Mouse (Mus musculus): ENCODE data around the gene Tmprss6.

- TF ChIP-seq CEBPB (IDR thresholded peaks at IDR 0.05; ENCODE audit: insufficient read depth, poor library complexity, severe bottlenecking) = no peak
- no peak for TF ChIP-seq POLR2A (IDR thresholded peaks at IDR 0.05; ENCODE audit: insufficient read length, low read depth)
- TF ChIP-seq USF1 (IDR thresholded peaks at IDR 0.05; ENCODE audit: low read depth) = no peak
- no peak for TF ChIP-seq TCF12 (IDR thresholded peaks at IDR 0.05; ENCODE audit: insufficient read depth, poor library complexity, severe bottlenecking)
- TF ChIP-seq MAX (IDR thresholded peaks at IDR 0.05; ENCODE audit: low read depth) = no peak
- TF ChIP-seq MYOD1 (IDR thresholded peaks at IDR 0.05; ENCODE audit: control insufficient read depth in 1 of 3, insufficient read length in 2 of 3, low read depth in 2 of 3) = no peak
- TF ChIP-seq MYOG (IDR thresholded peaks at IDR 0.05; ENCODE audit: control insufficient read depth in 1 of 3, insufficient read depth in 1 of 3, insufficient read length in 2 of 3, low read depth in 2 of 3) = no peak
- no peak for TF ChIP-seq E2F4 (IDR thresholded peaks at IDR 0.05; ENCODE audit: insufficient read depth)
- TF ChIP-seq TCF3 (IDR thresholded peaks at IDR 0.05; ENCODE audit: insufficient read length, low read depth) = no peak
- no peak for TF ChIP-seq POLR2AphosphoS2 (IDR thresholded peaks at IDR 0.05; ENCODE audit: insufficient read length, low read depth)
- no peak for TF ChIP-seq SRF (IDR thresholded peaks at IDR 0.05; ENCODE audit: control insufficient read depth, insufficient read length, low read depth)
These were observed 18.6 kb upstream of the Tmprss6 start for GRCm38 (mm10) chr15:78487066-78487465.
